Mouse (Mus musculus): ENCODE measurements around the gene Gstp3.

GRCm38 (mm10) chr19:4012432-4013022, 46.8 kb downstream of the Gstp3 start, which contains the start of gene Ndufv1:
- TF ChIP-seq POLR2A (IDR thresholded peaks at IDR 0.05; ENCODE audit: insufficient read depth, low read depth, low read length): peak; percentile 86
- TF ChIP-seq CTCF (IDR thresholded peaks at IDR 0.05; ENCODE audit: insufficient read depth, low read depth, low read length): no peak
